12 mouse cellular contexts compared by ENCODE assay signal in the genomic region with DNA sequence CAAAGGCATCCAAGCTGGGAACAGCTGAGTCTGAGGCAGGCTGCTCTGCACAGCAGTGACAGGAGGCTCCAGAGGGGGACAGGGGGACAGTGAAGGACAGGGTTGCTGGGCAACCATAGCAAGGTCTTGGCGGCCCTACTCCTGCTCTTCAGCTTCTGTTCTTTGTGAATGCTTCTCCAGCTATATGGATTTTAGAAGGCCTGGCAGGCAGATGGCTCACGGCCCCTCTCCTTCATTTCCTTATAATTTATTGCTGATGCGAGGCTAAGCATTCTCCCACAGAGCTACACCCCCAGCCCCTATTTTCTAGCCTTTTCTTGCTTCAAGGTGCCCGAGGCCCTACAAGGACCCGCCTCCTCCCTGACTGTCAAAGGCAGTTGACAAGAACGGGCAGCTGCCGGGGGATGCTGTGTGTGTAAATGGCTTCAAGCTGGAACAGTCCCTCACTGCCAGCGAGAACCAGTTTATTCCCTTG.
A peak's percentile ranks its signal among the peaks of the same experiment; 100 is the strongest.
DNase-seq lines count a peak whose midpoint lies in the region; ATAC-seq and TF ChIP-seq lines count a peak whose summit lies in the region.
"Had no signal": no experiment of that assay in that cellular context is flagged by ENCODE, and none has a peak within 500 bp of the region (broad histone marks: within the 10 kb centered on the region; RNA-seq: fewer than 3 reads in every experiment).

No protein-coding gene starts in this region.

- peak; percentile 51 for DNase-seq in lung, embryonic 14.5 days
- DNase-seq in lung, postnatal 36 days, result no peak
- no peak for DNase-seq in kidney, adult 2 months
- DNase-seq: adrenal gland, adult 2 months; kidney, postnatal 10 days; liver; thymus, postnatal 4 days had no signal

- H3K4me3 ChIP-seq in lung, embryonic 14.5 days (ENCODE audit: low read depth, low read length), result no peak overlapping the region
- H3K4me3 ChIP-seq in forebrain, embryonic 12.5 days (replicated peaks), result no peak overlapping the region
- H3K4me3 ChIP-seq in limb, embryonic 13.5 days, result no peak overlapping the region
- no peak overlapping the region for H3K4me3 ChIP-seq in neural tube, embryonic 14.5 days (ENCODE audit: low read depth, low read length)
- no peak overlapping the region for H3K4me3 ChIP-seq in kidney, adult 2 months (ENCODE audit: insufficient read depth, low read depth, low read length)
- no peak overlapping the region for H3K4me3 ChIP-seq in liver, embryonic 12.5 days

- no peak overlapping the region for H3K4me2 ChIP-seq in lung, embryonic 14.5 days
- H3K4me2 ChIP-seq in forebrain, embryonic 12.5 days, result no peak overlapping the region
- H3K4me2 ChIP-seq in limb, embryonic 13.5 days (replicated peaks), result no peak overlapping the region
- H3K4me2 ChIP-seq in neural tube, embryonic 14.5 days (ENCODE audit: low read depth, low read length), result no peak overlapping the region
- H3K4me2 ChIP-seq in liver, embryonic 12.5 days, result no peak overlapping the region

- H3K27me3 ChIP-seq in lung, embryonic 14.5 days (ENCODE audit: insufficient read depth, low read length), result no peaks in the 10 kb centered on the region
- no peaks in the 10 kb centered on the region for H3K27me3 ChIP-seq in forebrain, embryonic 12.5 days
- no peaks in the 10 kb centered on the region for H3K27me3 ChIP-seq in limb, embryonic 13.5 days
- no peaks in the 10 kb centered on the region for H3K27me3 ChIP-seq in neural tube, embryonic 14.5 days (ENCODE audit: control insufficient read depth, insufficient read depth, low read length)
- no peaks in the 10 kb centered on the region for H3K27me3 ChIP-seq in kidney, adult 2 months (replicated peaks; ENCODE audit: control insufficient read depth, insufficient read depth, low read length)
- H3K27me3 ChIP-seq in liver, embryonic 12.5 days (replicated peaks), result no peaks in the 10 kb centered on the region; the same call in 1 of the 2 replicates

- 0 out of 2 replicates have a peak, but pooled peaks cover 3% of the 10 kb centered on the region for H3K9me3 ChIP-seq in lung, embryonic 14.5 days (ENCODE audit: low read depth, low read length)
- H3K9me3 ChIP-seq in forebrain, embryonic 12.5 days, result no peaks in the 10 kb centered on the region
- H3K9me3 ChIP-seq in limb, embryonic 13.5 days, result no peaks in the 10 kb centered on the region
- no peaks in the 10 kb centered on the region for H3K9me3 ChIP-seq in neural tube, embryonic 14.5 days (ENCODE audit: control insufficient read depth, low read length)
- H3K9me3 ChIP-seq in liver, embryonic 12.5 days (replicated peaks), result no peaks in the 10 kb centered on the region

- 43% methylated on average over 8 of the region's 8 CpGs for WGBS in lung, embryonic 14.5 days
- 58% methylated on average over 8 of the region's 8 CpGs for WGBS in forebrain, embryonic 12.5 days
- 34% methylated on average over 8 of the region's 8 CpGs for WGBS in limb, embryonic 13.5 days
- 14% methylated on average over 8 of the region's 8 CpGs for WGBS in neural tube, embryonic 14.5 days
- 61% methylated on average over 8 of the region's 8 CpGs for WGBS in kidney, adult 2 months
- 71% methylated on average over 8 of the region's 8 CpGs for WGBS in liver, embryonic 12.5 days (ENCODE audit: insufficient replicate concordance)

- 0 out of 2 replicates have a peak overlapping the region, but pooled peaks have one; percentile 42 for H3K27ac ChIP-seq in lung, embryonic 14.5 days (ENCODE audit: low read depth)
- peak overlapping the region; percentile 57; the same call in 1 of the 2 replicates for H3K27ac ChIP-seq in forebrain, embryonic 12.5 days
- H3K27ac ChIP-seq in limb, embryonic 13.5 days, result no peak overlapping the region; the same call in 1 of the 2 replicates
- peak overlapping the region; percentile 56 for H3K27ac ChIP-seq in neural tube, embryonic 14.5 days (ENCODE audit: low read depth, low read length)
- H3K27ac ChIP-seq in kidney, adult 2 months (ENCODE audit: insufficient read depth, low read depth, low read length), result no peak overlapping the region
- H3K27ac ChIP-seq in liver, embryonic 12.5 days, result no peak overlapping the region

- peak; percentile 81 for ATAC-seq in lung, embryonic 14.5 days (ENCODE audit: insufficient read depth)
- ATAC-seq in forebrain, embryonic 12.5 days (ENCODE audit: low FRiP score), result peak; percentile 46; the same call in 1 of the 2 replicates
- peak; percentile 79 for ATAC-seq in limb, embryonic 13.5 days (ENCODE audit: low FRiP score, low read depth)
- peak; percentile 91 for ATAC-seq in neural tube, embryonic 14.5 days (ENCODE audit: low read depth)
- no peak for ATAC-seq in liver, embryonic 12.5 days
- ATAC-seq in erythroblast, adult 5-6 weeks (replicated peaks; ENCODE audit: low FRiP score, poor library complexity, severe bottlenecking), result no peak

- no peaks in the 10 kb centered on the region for H3K36me3 ChIP-seq in lung, embryonic 14.5 days (ENCODE audit: insufficient read depth)
- no peaks in the 10 kb centered on the region for H3K36me3 ChIP-seq in forebrain, embryonic 12.5 days (replicated peaks)
- H3K36me3 ChIP-seq in limb, embryonic 13.5 days, result no peaks in the 10 kb centered on the region
- no peaks in the 10 kb centered on the region for H3K36me3 ChIP-seq in neural tube, embryonic 14.5 days (ENCODE audit: control insufficient read depth, insufficient read depth, low read length)
- H3K36me3 ChIP-seq in kidney, adult 2 months (ENCODE audit: control insufficient read depth, insufficient read depth, low read length), result no peaks in the 10 kb centered on the region
- no peaks in the 10 kb centered on the region for H3K36me3 ChIP-seq in liver, embryonic 12.5 days

- no peak for TF ChIP-seq CTCF in lung, embryonic 14.5 days (IDR thresholded peaks at IDR 0.05; ENCODE audit: low read depth)
- TF ChIP-seq CTCF in kidney, adult 2 months (conservative IDR thresholded peaks at IDR 0.05; ENCODE audit: insufficient read depth, insufficient read length, low read depth, low read length), result no peak

- H3K9ac ChIP-seq in lung, embryonic 14.5 days, result no peak overlapping the region
- H3K9ac ChIP-seq in forebrain, embryonic 12.5 days, result no peak overlapping the region
- peak overlapping the region; percentile 25; the same call in 1 of the 2 replicates for H3K9ac ChIP-seq in limb, embryonic 13.5 days
- no peak overlapping the region for H3K9ac ChIP-seq in neural tube, embryonic 14.5 days (replicated peaks; ENCODE audit: low read depth, low read length)
- no peak overlapping the region for H3K9ac ChIP-seq in liver, embryonic 12.5 days

- H3K4me1 ChIP-seq in lung, embryonic 14.5 days (ENCODE audit: insufficient read depth), result peaks cover 6% of the 10 kb centered on the region; the same call in 1 of the 2 replicates
- H3K4me1 ChIP-seq in forebrain, embryonic 12.5 days, result peaks cover 5% of the 10 kb centered on the region
- H3K4me1 ChIP-seq in limb, embryonic 13.5 days, result peaks cover 23% of the 10 kb centered on the region
- peaks cover 6% of the 10 kb centered on the region; the same call in 1 of the 2 replicates for H3K4me1 ChIP-seq in neural tube, embryonic 14.5 days (ENCODE audit: control insufficient read depth, insufficient read depth, low read length)
- no peaks in the 10 kb centered on the region for H3K4me1 ChIP-seq in kidney, adult 2 months (ENCODE audit: control insufficient read depth, insufficient read depth, low read length)
- H3K4me1 ChIP-seq in liver, embryonic 12.5 days, result no peaks in the 10 kb centered on the region

- no peak for TF ChIP-seq POLR2A in kidney, adult 2 months (IDR thresholded peaks at IDR 0.05; ENCODE audit: low read depth, low read length)

Comparison
In these comparisons a context has a peak if more than half of its experiments do, and no peak if none do; other contexts are left out.
1. ATAC-seq: peak in lung, embryonic 14.5 days (single experiment), forebrain, embryonic 12.5 days (single experiment), limb, embryonic 13.5 days (single experiment) and neural tube, embryonic 14.5 days (single experiment); none in liver, embryonic 12.5 days (single experiment) and erythroblast, adult 5-6 weeks (single experiment).
2. H3K27ac ChIP-seq: peak in lung, embryonic 14.5 days (single experiment), forebrain, embryonic 12.5 days (single experiment) and neural tube, embryonic 14.5 days (single experiment); none in limb, embryonic 13.5 days (single experiment), kidney, adult 2 months (single experiment) and liver, embryonic 12.5 days (single experiment).